Mouse (Mus musculus): ENCODE measurements around the gene Ube2m. TPM values are rescaled to one million over a fixed set of nuclear protein-coding genes. Genes with fewer than 3 reads are reported as not detected.

Gene Ube2m
- polyA plus RNA-seq, 1 experiment from 2014 or later = 156 TPM

Other genes with a start within 250 kb of the Ube2m start
- gene Zscan18, start 234.6 kb downstream of the Ube2m start, polyA plus RNA-seq (2014; fragmentation: Nextera tagmentation; extraction: Ambion mirVana) = 6.1 and 9.3 TPM in 2 replicates
- 18.5 and 19.8 TPM in 2 replicates for gene Zfp329, start 219.4 kb downstream of the Ube2m start, polyA plus RNA-seq (2014; fragmentation: Nextera tagmentation; extraction: Ambion mirVana)
- 20.9 and 33.2 TPM in 2 replicates for gene Zfp110, start 203.5 kb downstream of the Ube2m start, polyA plus RNA-seq (2014; fragmentation: Nextera tagmentation; extraction: Ambion mirVana)
- gene Zfp128, start 157.1 kb downstream of the Ube2m start, polyA plus RNA-seq (2014; fragmentation: Nextera tagmentation; extraction: Ambion mirVana) = 4.0 and 4.5 TPM in 2 replicates
- 17.7 and 22.1 TPM in 2 replicates for gene Zscan22, start 140.5 kb downstream of the Ube2m start, polyA plus RNA-seq (2014; fragmentation: Nextera tagmentation; extraction: Ambion mirVana)
- 1,360 and 1,560 TPM in 2 replicates for gene Rps5, start 116.0 kb downstream of the Ube2m start, polyA plus RNA-seq (2014; fragmentation: Nextera tagmentation; extraction: Ambion mirVana)
- gene Rnf225, start 110.9 kb downstream of the Ube2m start, polyA plus RNA-seq (2014; fragmentation: Nextera tagmentation; extraction: Ambion mirVana) = 0.47 and 0.76 TPM in 2 replicates
- gene Zfp324, start 72.4 kb downstream of the Ube2m start, polyA plus RNA-seq (2014; fragmentation: Nextera tagmentation; extraction: Ambion mirVana) = 6.9 and 9.3 TPM in 2 replicates
- gene Zfp446, start 60.4 kb downstream of the Ube2m start, polyA plus RNA-seq (2014; fragmentation: Nextera tagmentation; extraction: Ambion mirVana) = 6.2 and 10.7 TPM in 2 replicates
- gene Slc27a5, start 40.1 kb downstream of the Ube2m start, polyA plus RNA-seq (2014; fragmentation: Nextera tagmentation; extraction: Ambion mirVana) = not detected in 2 replicates
- gene Trim28, start 39.2 kb downstream of the Ube2m start, polyA plus RNA-seq (2014; fragmentation: Nextera tagmentation; extraction: Ambion mirVana) = 433 and 514 TPM in 2 replicates
- 19.8 and 29.6 TPM in 2 replicates for gene Zbtb45, start 28.2 kb downstream of the Ube2m start, polyA plus RNA-seq (2014; fragmentation: Nextera tagmentation; extraction: Ambion mirVana)
- gene Chmp2a, start 3.5 kb downstream of the Ube2m start, polyA plus RNA-seq (2014; fragmentation: Nextera tagmentation; extraction: Ambion mirVana) = 148 and 165 TPM in 2 replicates
- gene Mzf1, start 16.5 kb upstream of the Ube2m start, polyA plus RNA-seq (2014; fragmentation: Nextera tagmentation; extraction: Ambion mirVana) = 2.4 and 3.2 TPM in 2 replicates
- not detected in 2 replicates for gene Vmn1r85, start 56.9 kb upstream of the Ube2m start, polyA plus RNA-seq (2014; fragmentation: Nextera tagmentation; extraction: Ambion mirVana)
- gene Vmn1r86, start 81.6 kb upstream of the Ube2m start, polyA plus RNA-seq (2014; fragmentation: Nextera tagmentation; extraction: Ambion mirVana) = not detected in 2 replicates
- gene Vmn1r87, start 101.9 kb upstream of the Ube2m start, polyA plus RNA-seq (2014; fragmentation: Nextera tagmentation; extraction: Ambion mirVana) = not detected in 2 replicates
- gene Vmn1r88, start 121.3 kb upstream of the Ube2m start, polyA plus RNA-seq (2014; fragmentation: Nextera tagmentation; extraction: Ambion mirVana) = not detected in 2 replicates
- gene Vmn1r89, start 174.7 kb upstream of the Ube2m start, polyA plus RNA-seq (2014; fragmentation: Nextera tagmentation; extraction: Ambion mirVana) = not detected in 2 replicates
- gene Lig1, start 239.0 kb upstream of the Ube2m start, polyA plus RNA-seq (2014; fragmentation: Nextera tagmentation; extraction: Ambion mirVana) = 120 and 129 TPM in 2 replicates
- 3.6 and 10.3 TPM in 2 replicates for gene Zswim9, start 240.4 kb upstream of the Ube2m start, polyA plus RNA-seq (2014; fragmentation: Nextera tagmentation; extraction: Ambion mirVana)

Measured in kidney, embryonic 14.5 days (tissue).